In genomic region chr10:59892977-59893376, GRCm38 (mm10) we compare ENCODE assay signal across 8 mouse cellular contexts. TPM values are rescaled to one million over a fixed set of nuclear protein-coding genes. Genes with fewer than 3 reads are reported as not detected.
A peak's percentile ranks its signal among the peaks of the same experiment; 100 is the strongest.
DNase-seq lines count a peak whose midpoint lies in the region; ATAC-seq and TF ChIP-seq lines count a peak whose summit lies in the region.

No protein-coding gene starts in this region.

- DNase-seq in heart, adult 18-20 months = peak; percentile 67 to 85
- DNase-seq in heart, embryonic 10.5 days (ENCODE audit: low spot score) = no peak
- DNase-seq in MEL (ENCODE audit: low read depth, low spot score) = peak; percentile 64
- DNase-seq in cerebellum, postnatal 4 days (ENCODE audit: low spot score in 2 of 2) = peak; percentile 70 to 80
- peak; percentile 70 for DNase-seq in heart, adult 8-10 months (ENCODE audit: low spot score)
- peak; percentile 73 to 76 for DNase-seq in left cerebral cortex, postnatal 14 days (ENCODE audit: low spot score in 2 of 2)
- peak; percentile 92 for DNase-seq in midbrain, embryonic 14.5 days
- peak; percentile 58 for DNase-seq in telencephalon, adult 2 months (ENCODE audit: low read depth, low spot score)

- TF ChIP-seq CTCF in MEL (IDR thresholded peaks at IDR 0.05 in 2 of 3, conservative IDR thresholded peaks at IDR 0.05 in 1 of 3; ENCODE audit: control insufficient read depth in 1 of 3, insufficient read depth in 1 of 3, low read depth in 2 of 3, low read length in 3 of 3, poor library complexity in 1 of 3, severe bottlenecking in 1 of 3) = peak; percentile 87 to 92 (median 91)

- intact Hi-C loops in left cerebral cortex, postnatal 14 days (cut with DNase I) = loop anchor here (5.0 to 10.0 kb wide), 4 partner anchors 89 to 352 kb away; partner anchors contain the start of genes Anapc16, Ascc1 and Spock2

- TF ChIP-seq EP300 in MEL (IDR thresholded peaks at IDR 0.05; ENCODE audit: low read depth in 1 of 2, low read length in 2 of 2) = no peak

- H3K36me3 ChIP-seq in heart, embryonic 10.5 days = peaks cover 76% of the 10 kb centered on the region
- H3K36me3 ChIP-seq in MEL (ENCODE audit: control insufficient read depth in 1 of 2, insufficient read depth in 2 of 2, low read length in 2 of 2) = peaks cover 0 to 4% of the 10 kb centered on the region in 2 experiments; a peak in 1 of 4 replicates
- peaks cover 42% of the 10 kb centered on the region for H3K36me3 ChIP-seq in midbrain, embryonic 14.5 days (ENCODE audit: control insufficient read depth, insufficient read depth, low read length)

- no peak overlapping the region for H3K4me3 ChIP-seq in heart, embryonic 10.5 days
- no peak overlapping the region for H3K4me3 ChIP-seq in MEL (ENCODE audit: control insufficient read depth in 1 of 2, insufficient read depth in 1 of 2, low read depth in 2 of 2, low read length in 2 of 2)
- H3K4me3 ChIP-seq in midbrain, embryonic 14.5 days (replicated peaks; ENCODE audit: low read depth, low read length) = no peak overlapping the region

- 58% methylated on average over 6 of the region's 6 CpGs for WGBS in heart, embryonic 10.5 days
- WGBS in midbrain, embryonic 14.5 days = 29% methylated on average over 6 of the region's 6 CpGs

- no peak overlapping the region for H3K9ac ChIP-seq in MEL (ENCODE audit: control insufficient read depth, low read depth, low read length, poor library complexity, severe bottlenecking)
- H3K9ac ChIP-seq in midbrain, embryonic 14.5 days (replicated peaks; ENCODE audit: low read length) = no peak overlapping the region

- H3K4me2 ChIP-seq in midbrain, embryonic 14.5 days (ENCODE audit: low read length) = no peak overlapping the region

- TF ChIP-seq POLR2A in MEL (IDR thresholded peaks at IDR 0.05; ENCODE audit: control insufficient read depth in 1 of 2, insufficient read depth in 1 of 2, low read depth in 1 of 2, low read length in 2 of 2, poor library complexity in 1 of 2) = no peak

- no peak overlapping the region for H3K27ac ChIP-seq in heart, embryonic 10.5 days
- no peak overlapping the region for H3K27ac ChIP-seq in MEL (ENCODE audit: control insufficient read depth, low read depth, low read length)
- peak overlapping the region; percentile 71 for H3K27ac ChIP-seq in midbrain, embryonic 14.5 days (replicated peaks; ENCODE audit: low read depth, low read length)

- no peaks in the 10 kb centered on the region for H3K9me3 ChIP-seq in heart, embryonic 10.5 days
- no peaks in the 10 kb centered on the region for H3K9me3 ChIP-seq in MEL (replicated peaks; ENCODE audit: insufficient read depth, low read length)
- H3K9me3 ChIP-seq in midbrain, embryonic 14.5 days (ENCODE audit: control insufficient read depth, low read length) = no peaks in the 10 kb centered on the region

- ATAC-seq in midbrain, embryonic 14.5 days (ENCODE audit: low FRiP score, low TSS enrichment) = no peak

- 0 out of 2 replicates have a peak, but pooled peaks cover 4% of the 10 kb centered on the region for H3K27me3 ChIP-seq in heart, embryonic 10.5 days (ENCODE audit: insufficient read depth, poor library complexity, severe bottlenecking)
- H3K27me3 ChIP-seq in MEL (ENCODE audit: control insufficient read depth in 1 of 2, insufficient read depth in 2 of 2, low read length in 2 of 2) = no peaks in the 10 kb centered on the region
- no peaks in the 10 kb centered on the region for H3K27me3 ChIP-seq in midbrain, embryonic 14.5 days (ENCODE audit: control insufficient read depth, insufficient read depth, low read length)

- no peaks in the 10 kb centered on the region; the same call in none of the 2 replicates for H3K79me2 ChIP-seq in MEL (ENCODE audit: control insufficient read depth, insufficient read depth, low read length, poor library complexity)

- peak; percentile 82 for TF ChIP-seq RAD21 in MEL (IDR thresholded peaks at IDR 0.05; ENCODE audit: low read depth, low read length)

- peaks cover 22% of the 10 kb centered on the region for H3K4me1 ChIP-seq in heart, embryonic 10.5 days
- no peaks in the 10 kb centered on the region for H3K4me1 ChIP-seq in MEL (ENCODE audit: control insufficient read depth in 1 of 2, insufficient read depth in 2 of 2, low read length in 2 of 2)
- peaks cover 20% of the 10 kb centered on the region for H3K4me1 ChIP-seq in midbrain, embryonic 14.5 days (ENCODE audit: control insufficient read depth, insufficient read depth, low read length)

TF ChIP-seq in MEL, 35 proteins besides CTCF, POLR2A, EP300 and RAD21:
- TF ChIP-seq MAZ (IDR thresholded peaks at IDR 0.05; ENCODE audit: low read depth, low read length) = no peak
- peak; percentile 49 for TF ChIP-seq ZC3H11A (IDR thresholded peaks at IDR 0.05; ENCODE audit: low read depth, low read length)
- TF ChIP-seq ZKSCAN1 (IDR thresholded peaks at IDR 0.05; ENCODE audit: low read depth, low read length) = no peak
- no peak for TF ChIP-seq HCFC1 (IDR thresholded peaks at IDR 0.05; ENCODE audit: low read depth, low read length)
- TF ChIP-seq SMC3 (IDR thresholded peaks at IDR 0.05; ENCODE audit: low read depth, low read length) = peak; percentile 78
- TF ChIP-seq MXI1 (IDR thresholded peaks at IDR 0.05; ENCODE audit: low read depth, low read length) = no peak
- TF ChIP-seq TBP (IDR thresholded peaks at IDR 0.05; ENCODE audit: low read depth, low read length) = no peak
- TF ChIP-seq NELFE (IDR thresholded peaks at IDR 0.05; ENCODE audit: low read depth, low read length) = no peak

RNA-seq across cellular contexts. Expression of gene Dnajb12, which starts 13.6 kb away (rescaled TPM):
- 10 to 100 TPM; 38.6 to 42.3 TPM for total RNA-seq in heart, adult 18-20 months (2021)
- polyA plus RNA-seq in heart, embryonic 10.5 days (2016; fragmentation: Nextera tagmentation; extraction: Ambion mirVana) = 28.8 and 32.0 TPM in 2 replicates
- total RNA-seq in MEL (2012; rRNA removed) = 13.3 and 17.2 TPM in 2 replicates
- 100 to 1,000 TPM in 1 of 2 experiments, 10 to 100 TPM in 1; 41.7 to 217 TPM for polyA plus RNA-seq in MEL (2012; ENCODE audit: insufficient read depth in 1 of 2, insufficient read length in 2 of 2, low read depth in 1 of 2, low replicate concordance in 2 of 2, missing spikeins in 1 of 2)
- total RNA-seq in heart, adult 8-10 months (2022) = 10 to 100 TPM; 38.1 to 44.8 (median 44.4) TPM
- 10 to 100 TPM; 46.3 to 50.6 TPM for total RNA-seq in left cerebral cortex, postnatal 14 days (2021)
- 15.9 and 20.5 TPM in 2 replicates for polyA plus RNA-seq in midbrain, embryonic 14.5 days (2014; fragmentation: Nextera tagmentation; extraction: Ambion mirVana)

RNA-seq across cellular contexts. Expression of gene Ddit4, which starts 58.7 kb away (rescaled TPM):
- 100 to 1,000 TPM; 158 to 190 TPM for total RNA-seq in heart, adult 18-20 months (2021)
- polyA plus RNA-seq in heart, embryonic 10.5 days (2016; fragmentation: Nextera tagmentation; extraction: Ambion mirVana) = 17.6 and 32.8 TPM in 2 replicates
- total RNA-seq in MEL (2012; rRNA removed) = 2.6 and 40.6 TPM in 2 replicates
- polyA plus RNA-seq in MEL (2012; ENCODE audit: insufficient read depth in 1 of 2, insufficient read length in 2 of 2, low read depth in 1 of 2, low replicate concordance in 2 of 2, missing spikeins in 1 of 2) = 10 to 100 TPM in 1 of 2 experiments, not detected in 1; 11.6 TPM
- total RNA-seq in heart, adult 8-10 months (2022) = 10 to 100 TPM; 22.1 to 74.4 (median 55.6) TPM
- 10 to 100 TPM; 52.5 to 76.3 TPM for total RNA-seq in left cerebral cortex, postnatal 14 days (2021)
- polyA plus RNA-seq in midbrain, embryonic 14.5 days (2014; fragmentation: Nextera tagmentation; extraction: Ambion mirVana) = 6.2 and 7.3 TPM in 2 replicates
